Mouse (Mus musculus): ENCODE measurements around the gene Xpnpep1.

DNA sequence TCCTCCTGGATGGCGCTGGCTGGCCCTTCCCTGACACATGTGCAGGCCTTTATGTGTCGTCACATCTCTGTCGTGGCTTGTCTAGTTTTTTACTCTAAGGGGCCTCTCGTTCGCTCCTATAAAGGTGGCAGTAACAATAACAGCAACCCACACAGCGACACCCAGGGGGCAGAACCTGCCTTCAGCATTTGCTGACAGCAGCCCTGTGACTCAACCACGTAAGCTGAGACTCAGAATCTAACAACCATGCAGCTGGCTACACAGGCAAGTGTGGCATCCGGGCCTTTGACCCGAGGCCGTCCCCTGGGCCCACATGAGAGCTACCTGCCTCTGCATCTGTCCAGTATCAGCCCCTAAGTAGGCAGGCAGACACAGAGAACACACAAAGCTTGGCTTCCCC, 18.5 kb downstream of the Xpnpep1 start:
- TF ChIP-seq POLR2A (IDR thresholded peaks at IDR 0.05; ENCODE audit: borderline replicate concordance, control insufficient read depth, low read depth, low read length) (no peak), CTCF (IDR thresholded peaks at IDR 0.05; ENCODE audit: control insufficient read depth, insufficient read depth, low read length) (no peak)

Data from bone marrow, adult 2 months (tissue).